Mouse (Mus musculus) kidney, postnatal 0 days (tissue): ENCODE measurements around the gene Spg21. TPM values are rescaled to one million over a fixed set of nuclear protein-coding genes. Genes with fewer than 3 reads are reported as not detected.

Source experiments
- ATAC-seq: fragments of 200-750 bp; cut with Nextera tagmentation; replicated peaks from 2 replicates; pipeline ENCODE4 v1.8.0; 2017; ENCODE audit warnings: low read depth, moderate number of reproducible peaks, moderate TSS enrichment, moderate library complexity; ENCODE audit not compliant: low FRiP score
- DNase-seq: peaks from one replicate; pipeline ENCODE4 v3.0.0-alpha.2; 2016; ENCODE audit warnings: low spot score
- H3K27ac ChIP-seq: fragments of 300-500 bp; sonication (generic); 2 replicates; pipeline ENCODE4 v1.5.1; 2014; ENCODE audit warnings: mild to moderate bottlenecking
- H3K27me3 ChIP-seq: fragments of 300-500 bp; sonication (generic); 2 replicates; pipeline ENCODE4 v1.6.1; 2014; ENCODE audit warnings: low read length, mixed read lengths; ENCODE audit not compliant: insufficient read depth
- H3K36me3 ChIP-seq: fragments of 300-500 bp; sonication (generic); 2 replicates; pipeline ENCODE4 v1.6.1; 2014; ENCODE audit warnings: low read length, mixed read lengths; ENCODE audit not compliant: insufficient read depth
- H3K4me1 ChIP-seq: fragments of 300-500 bp; sonication (generic); replicated peaks from 2 replicates; pipeline ENCODE4 v1.6.1; 2014; ENCODE audit warnings: antibody characterized with exemption, low read length, mixed read lengths; ENCODE audit not compliant: insufficient read depth
- H3K4me2 ChIP-seq: fragments of 300-500 bp; sonication (generic); 2 replicates; pipeline ENCODE4 v1.6.1; 2014; ENCODE audit warnings: mild to moderate bottlenecking, low read length, moderate library complexity, mixed read lengths
- H3K4me3 ChIP-seq: fragments of 300-500 bp; sonication (generic); replicated peaks from 2 replicates; pipeline ENCODE4 v1.5.1; 2014; ENCODE audit warnings: low read depth, low read length
- H3K9ac ChIP-seq: fragments of 300-500 bp; sonication (generic); 2 replicates; pipeline ENCODE4 v1.6.1; 2014; ENCODE audit warnings: low read depth, low read length
- H3K9me3 ChIP-seq: fragments of 300-500 bp; sonication (generic); replicated peaks from 2 replicates; pipeline ENCODE4 v1.6.1; 2016; ENCODE audit warnings: low read length, inconsistent platforms, mixed read lengths
- CTCF ChIP-seq: IDR thresholded peaks from 2 replicates; pipeline ENCODE4 v1.5.1; 2016; ENCODE audit warnings: antibody characterized with exemption, low read depth, mild to moderate bottlenecking, moderate library complexity
- WGBS: fragments of 180-500 bp; shearing (Covaris S2); extraction: QIAGEN DNeasy Blood & Tissue Kit; methylation state at CpG from one replicate; pipeline ENCODE4 v1.1.7; 2014; 5-methylcytosine and 5-hydroxymethylcytosine counted together
- polyA plus RNA-seq: library from polyadenylated mRNA; unstranded; fragments of >200 nt; fragmentation: Nextera tagmentation; extraction: Ambion mirVana; gene quantifications from 2 replicates; pipeline ENCODE4 v1.2.1, GENCODE M21; 2015

Spg21 gene
- polyA plus RNA-seq, 1 experiment from 2014 or later: 122 TPM

GRCm38 (mm10) chr9:65514851-65515261 is 54.1 kb downstream of the Spg21 start:
- Histone ChIP-seq H3K4me2 (no peak overlapping the region), H3K4me3 (no peak overlapping the region), H3K27ac (no peak overlapping the region), H3K9ac (no peak overlapping the region), H3K9me3 (no peaks in the 10 kb centered on the region), H3K4me1 (peaks cover 2% of the 10 kb centered on the region; the same call in 1 of the 2 replicates), H3K27me3 (no peaks in the 10 kb centered on the region), H3K36me3 (no peaks in the 10 kb centered on the region)
- TF ChIP-seq CTCF: no peak
- DNase-seq (no peak), ATAC-seq (no peak)
- 58% methylated on average over 3 of the region's 3 CpGs for WGBS

DNA sequence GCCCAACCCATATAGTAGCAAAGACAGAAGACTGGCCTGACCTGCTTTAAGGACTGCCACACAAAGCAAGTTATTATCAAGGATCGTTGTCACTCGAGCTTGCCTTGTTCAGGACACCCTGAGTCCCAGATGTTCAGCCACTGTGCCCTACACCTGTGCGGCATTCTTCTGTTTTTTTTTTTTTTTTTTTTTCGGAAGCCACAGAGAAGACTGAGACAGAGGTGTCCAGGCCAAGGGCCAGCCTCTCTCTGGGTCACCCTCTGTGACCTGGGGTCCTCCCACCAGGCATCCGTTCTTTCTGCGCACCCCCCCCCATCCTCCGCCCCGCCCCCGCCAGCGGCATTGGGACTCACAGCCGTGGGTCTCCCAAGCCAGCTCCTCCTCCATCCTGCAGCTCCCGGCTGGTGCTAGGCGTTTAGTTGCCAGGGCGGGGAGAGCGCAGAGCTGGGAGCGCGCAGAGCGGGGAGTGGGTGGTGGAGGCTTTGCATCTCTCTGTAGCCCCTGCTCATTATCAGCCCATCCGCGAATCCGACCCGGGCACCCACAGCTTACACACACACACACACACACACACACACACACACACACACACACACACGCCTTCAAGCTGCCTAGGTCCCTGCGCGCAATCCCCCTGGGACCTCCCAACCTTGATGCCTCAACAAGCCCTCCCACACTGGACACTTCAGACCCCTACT is 59.2 kb downstream of the Spg21 start, which contains the start of gene Ankdd1a:
Ankdd1a (minus strand) TSS at position 387 of the 698 bp plus-strand sequence.
- Histone ChIP-seq H3K27ac (no peak within 1 kb of the TSS), H3K4me1 (peaks cover 12% of the 10 kb centered on the region; the same call in 1 of the 2 replicates), H3K36me3 (no peaks in the 10 kb centered on the region), H3K4me3 (peak within 1 kb of the TSS; percentile 14; the same call in 1 of the 2 replicates), H3K9ac (0 out of 2 replicates have a peak within 1 kb of the TSS, but pooled peaks have one; percentile 3), H3K27me3 (no peaks in the 10 kb centered on the region), H3K4me2 (peak within 1 kb of the TSS; percentile 56), H3K9me3 (no peaks in the 10 kb centered on the region)
- WGBS: 4% methylated on average over 24 of the region's 25 CpGs
- ATAC-seq (no peak), DNase-seq (peak; percentile 56)
- TF ChIP-seq CTCF: no peak

GRCm38 (mm10) chr9:65520505-65520876 is 59.7 kb downstream of the Spg21 start:
- TF ChIP-seq CTCF: no peak
- Histone ChIP-seq H3K9me3 (no peaks in the 10 kb centered on the region), H3K9ac (0 out of 2 replicates have a peak overlapping the region, but pooled peaks have one; percentile 3), H3K4me1 (peaks cover 12% of the 10 kb centered on the region; the same call in 1 of the 2 replicates), H3K4me2 (peak overlapping the region; percentile 56), H3K4me3 (peak overlapping the region; percentile 14; the same call in 1 of the 2 replicates), H3K36me3 (no peaks in the 10 kb centered on the region), H3K27ac (no peak overlapping the region), H3K27me3 (no peaks in the 10 kb centered on the region)
- ATAC-seq (no peak), DNase-seq (no peak)
- 13% methylated on average over 11 of the region's 11 CpGs for WGBS

- H3K4me3 ChIP-seq: no peak overlapping the region
- WGBS: 24% methylated on average over 14 of the region's 14 CpGs
- ATAC-seq: peak; percentile 89
Measured at GRCm38 (mm10) chr9:65523611-65524364, 63.0 kb downstream of the Spg21 start.

GRCm38 (mm10) chr9:65525445-65526195 is 64.9 kb downstream of the Spg21 start:
- no peak for TF ChIP-seq CTCF
- H3K4me3 ChIP-seq: no peak overlapping the region

More at GRCm38 (mm10) chr9:65523611-65524364, 63.0 kb downstream of the Spg21 start:
- Histone ChIP-seq H3K9me3 (no peaks in the 10 kb centered on the region), H3K27ac (no peak overlapping the region), H3K36me3 (no peaks in the 10 kb centered on the region), H3K27me3 (no peaks in the 10 kb centered on the region), H3K4me2 (no peak overlapping the region), H3K4me1 (peaks cover 12% of the 10 kb centered on the region; the same call in 1 of the 2 replicates), H3K9ac (no peak overlapping the region)
- peak; percentile 93 for DNase-seq
- peak; percentile 97 for TF ChIP-seq CTCF

More at GRCm38 (mm10) chr9:65525445-65526195, 64.9 kb downstream of the Spg21 start:
- H3K27ac ChIP-seq: no peak overlapping the region
- H3K9ac ChIP-seq: no peak overlapping the region
- peaks cover 2% of the 10 kb centered on the region; the same call in 1 of the 2 replicates for H3K4me1 ChIP-seq
- no peak overlapping the region for H3K4me2 ChIP-seq
- no peaks in the 10 kb centered on the region for H3K36me3 ChIP-seq
- no peaks in the 10 kb centered on the region for H3K27me3 ChIP-seq
- ATAC-seq (no peak), DNase-seq (no peak)
- WGBS: 76% methylated on average over 10 of the region's 10 CpGs
- H3K9me3 ChIP-seq: no peaks in the 10 kb centered on the region
